Mouse (Mus musculus) cerebellum, adult 9-10 months (tissue): Measurements from ENCODE around the gene Hp1bp3.

Experiments
- DNase-seq: peaks from one replicate; pipeline ENCODE4 v3.0.0; 2022

The Hp1bp3 gene

GRCm38 (mm10) chr4:138216200-138216890 lies at the start of gene Hp1bp3:
Hp1bp3 (plus strand) TSS chr4:138216296.
- DNase-seq: peak; percentile 80

- DNase-seq: no peak
Observed at GRCm38 (mm10) chr4:138166519-138166918, 49.6 kb upstream of the Hp1bp3 start.

- DNase-seq: no peak
Observed at GRCm38 (mm10) chr4:138168162-138168561, 47.9 kb upstream of the Hp1bp3 start.

DNA sequence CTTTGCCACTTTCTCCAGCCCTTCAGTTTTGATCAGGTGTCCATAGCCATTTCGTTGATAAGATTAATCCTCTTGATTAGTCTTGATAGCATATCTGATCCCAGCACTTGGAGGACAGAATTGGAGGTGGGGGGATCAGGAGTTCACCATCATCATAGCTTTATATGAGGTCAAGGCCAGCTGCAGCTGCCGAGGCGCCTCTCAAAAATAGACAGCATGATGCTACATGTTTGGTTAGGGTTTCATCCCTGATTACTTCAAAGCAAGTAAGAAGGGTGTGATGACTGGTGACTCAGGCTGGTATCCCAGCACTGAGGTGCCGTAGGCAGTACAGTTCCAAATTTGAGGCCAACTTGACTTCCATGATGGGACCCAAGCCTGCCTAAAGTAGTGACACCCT lies 46.7 kb upstream of the Hp1bp3 start:
- DNase-seq: no peak

- DNase-seq: no peak
Observed at GRCm38 (mm10) chr4:138172686-138173085, 43.4 kb upstream of the Hp1bp3 start.

DNA sequence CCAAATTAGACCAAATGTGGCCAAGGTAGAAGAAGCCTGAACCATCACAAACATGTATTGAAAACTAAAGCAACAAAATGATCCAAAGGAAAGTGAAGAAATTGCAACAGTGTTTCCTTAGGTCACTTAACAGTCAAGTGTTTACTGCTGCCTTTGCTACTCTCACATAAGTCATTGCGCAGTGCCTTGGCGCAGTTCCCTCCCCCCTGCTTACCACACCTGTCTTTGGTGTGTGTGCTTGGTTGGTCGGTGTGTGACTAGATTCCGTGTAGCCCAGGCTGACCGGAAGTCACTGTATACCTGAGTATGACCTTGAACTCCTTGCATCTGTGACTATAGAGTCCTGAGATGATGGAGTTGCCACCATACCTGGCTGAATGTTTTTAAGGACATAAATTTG lies 36.7 kb upstream of the Hp1bp3 start:
- no peak for DNase-seq

DNA sequence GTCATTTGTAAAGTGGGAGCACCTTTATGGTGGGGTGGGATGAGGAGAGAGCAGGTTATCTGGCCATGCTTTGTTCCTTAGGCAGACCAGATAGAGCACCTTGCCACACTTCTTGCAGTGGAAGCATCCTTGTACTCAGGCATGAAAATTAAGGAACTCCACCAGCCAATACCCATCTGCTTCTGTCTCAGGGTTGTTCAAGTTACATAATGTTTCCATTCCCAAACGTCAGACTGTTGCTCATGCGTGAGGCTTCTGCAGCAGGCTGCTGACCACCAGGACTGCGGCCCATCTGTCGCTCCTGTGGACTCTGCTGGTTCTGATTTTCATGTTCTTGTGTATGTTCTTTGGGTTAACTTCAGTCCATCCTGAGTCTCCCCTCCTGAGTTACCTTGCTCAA lies 35.4 kb upstream of the Hp1bp3 start:
- DNase-seq: peak; percentile 53

GRCm38 (mm10) chr4:138184056-138184455 lies 32.0 kb upstream of the Hp1bp3 start:
- no peak for DNase-seq

DNA sequence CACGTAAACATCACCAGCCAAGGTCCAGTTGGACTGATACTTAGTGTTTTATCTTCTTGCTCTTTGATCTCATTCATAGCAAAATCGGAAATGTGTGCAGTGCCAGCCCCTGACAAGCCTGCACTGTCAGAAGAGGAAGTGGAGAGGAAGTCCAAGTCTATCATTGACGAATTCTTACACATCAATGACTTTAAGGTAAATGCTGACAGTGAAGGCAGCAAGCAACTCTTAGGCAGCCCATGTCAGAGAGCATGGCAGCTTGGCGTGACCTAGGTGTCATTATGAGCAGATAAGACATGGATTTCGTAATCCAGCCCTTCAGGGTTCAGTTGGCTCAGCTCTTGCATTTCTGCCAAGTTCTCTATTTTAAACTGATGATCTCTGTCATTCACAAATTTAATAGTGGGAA lies 31.5 kb upstream of the Hp1bp3 start:
- no peak for DNase-seq

DNA sequence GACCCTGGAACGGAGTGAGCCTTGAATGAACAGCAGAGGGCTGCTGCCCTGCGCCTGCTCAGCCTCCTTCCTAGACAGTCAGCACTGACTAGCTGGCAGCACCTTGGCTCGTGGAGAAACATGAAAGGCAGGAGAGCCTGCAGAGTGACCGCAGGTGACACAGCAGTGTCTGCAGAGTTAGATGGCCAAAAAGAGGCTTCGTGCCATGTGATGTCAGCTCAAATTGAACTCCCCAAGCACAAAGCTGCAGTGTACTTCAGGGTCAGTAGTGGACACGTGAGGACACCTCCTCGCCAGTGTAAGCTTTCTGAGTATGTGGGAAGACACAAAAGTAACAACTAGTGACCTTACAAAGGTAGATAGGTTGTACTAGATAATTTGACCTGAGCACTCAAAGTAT lies 30.1 kb upstream of the Hp1bp3 start:
- no peak for DNase-seq

DNA sequence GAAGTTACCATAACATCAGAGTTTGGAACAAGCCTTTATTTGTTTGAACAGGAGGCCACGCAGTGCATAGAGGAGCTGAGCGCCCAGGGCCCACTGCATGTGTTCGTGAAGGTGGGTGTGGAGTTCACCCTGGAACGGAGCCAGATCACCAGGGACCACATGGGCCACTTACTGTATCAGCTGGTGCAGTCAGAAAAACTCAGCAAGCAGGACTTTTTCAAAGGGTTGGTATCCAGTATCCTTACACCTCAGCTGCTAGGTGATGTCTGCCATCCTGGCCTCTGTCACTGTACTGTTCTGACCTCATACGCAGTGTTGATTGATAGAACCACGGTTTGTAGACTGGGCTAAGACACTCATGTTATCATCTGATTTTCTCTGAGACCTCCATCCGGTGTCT lies 28.1 kb upstream of the Hp1bp3 start:
- DNase-seq: no peak

DNA sequence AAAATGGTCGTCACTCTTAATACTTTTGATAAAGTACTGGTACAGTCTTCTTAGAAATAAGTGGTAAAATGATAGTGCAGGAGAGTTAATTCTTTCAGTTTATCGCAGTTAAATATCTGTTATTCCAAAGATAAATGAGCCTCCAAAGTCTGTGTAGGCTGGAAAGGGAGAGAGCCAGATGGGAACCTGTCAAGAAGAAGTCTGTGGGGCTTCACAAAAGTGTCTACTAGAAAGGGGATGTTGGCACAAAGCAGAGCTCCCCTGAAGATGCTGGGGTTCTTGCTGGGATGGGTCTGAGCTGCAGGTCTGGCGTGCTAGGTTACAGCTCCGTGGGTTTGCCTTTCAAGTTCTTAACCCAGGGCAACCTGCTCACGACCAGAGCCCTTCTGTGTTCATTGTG lies 23.5 kb upstream of the Hp1bp3 start:
- DNase-seq: no peak

DNA sequence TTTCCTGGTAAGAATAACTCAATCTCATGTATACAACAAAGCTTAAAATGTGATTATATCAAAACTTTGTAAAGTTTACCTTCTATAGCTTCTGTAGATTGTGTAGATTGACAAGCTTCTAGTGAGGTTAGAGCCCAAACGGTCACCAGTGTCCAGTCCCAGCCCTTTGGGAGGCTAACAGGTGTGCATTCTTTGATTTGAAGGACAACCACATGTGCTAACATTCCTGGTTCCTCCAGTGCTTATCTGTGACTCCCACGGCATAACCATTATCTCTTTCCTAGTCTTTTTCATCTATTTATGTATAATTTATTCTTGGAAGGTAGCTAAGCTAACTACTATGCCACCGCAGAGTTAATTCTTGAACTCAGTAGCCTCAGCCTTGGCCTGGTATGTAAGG lies 15.3 kb upstream of the Hp1bp3 start:
- DNase-seq: no peak

DNA sequence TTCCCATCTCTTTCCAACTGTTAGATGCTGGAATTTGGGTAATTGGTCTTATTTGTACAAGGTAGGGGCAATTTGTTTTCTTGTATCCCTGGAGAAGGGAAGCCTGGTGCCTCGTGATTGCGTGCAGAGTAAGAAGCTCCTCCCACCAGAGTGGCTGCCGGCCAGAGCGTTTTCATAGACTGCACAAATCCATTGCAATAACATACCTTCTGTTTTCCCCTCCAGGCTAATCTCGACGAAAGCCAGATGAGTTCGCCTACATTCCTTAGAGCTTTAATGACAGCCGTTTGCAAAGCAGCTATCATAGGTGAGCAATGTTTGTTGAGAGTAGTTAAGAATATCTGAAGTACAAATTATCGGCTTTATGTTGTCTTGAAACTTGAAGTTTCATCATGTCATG lies 14.4 kb upstream of the Hp1bp3 start:
- DNase-seq: no peak

GRCm38 (mm10) chr4:138210116-138210515 lies 6.0 kb upstream of the Hp1bp3 start:
- no peak for DNase-seq

DNA sequence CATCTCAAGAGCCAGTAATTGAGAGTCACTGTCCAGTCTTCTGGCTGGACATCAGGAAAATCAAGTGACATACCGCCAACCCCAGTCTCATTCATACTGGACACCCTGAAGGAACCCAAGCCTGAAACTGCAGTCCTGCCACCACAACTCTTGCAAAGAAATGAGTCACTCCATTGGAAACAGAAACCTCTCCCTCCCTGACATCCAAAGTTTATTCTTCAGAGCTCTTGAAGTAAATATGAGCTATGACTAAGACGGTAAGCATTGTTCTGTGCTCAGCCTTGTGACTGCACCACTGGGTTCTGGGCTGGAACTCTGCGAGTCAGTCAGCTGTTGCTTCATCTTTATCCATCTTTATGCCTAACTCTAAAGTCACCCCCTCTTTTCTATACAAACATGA lies 2.2 kb upstream of the Hp1bp3 start:
- DNase-seq: no peak

DNA sequence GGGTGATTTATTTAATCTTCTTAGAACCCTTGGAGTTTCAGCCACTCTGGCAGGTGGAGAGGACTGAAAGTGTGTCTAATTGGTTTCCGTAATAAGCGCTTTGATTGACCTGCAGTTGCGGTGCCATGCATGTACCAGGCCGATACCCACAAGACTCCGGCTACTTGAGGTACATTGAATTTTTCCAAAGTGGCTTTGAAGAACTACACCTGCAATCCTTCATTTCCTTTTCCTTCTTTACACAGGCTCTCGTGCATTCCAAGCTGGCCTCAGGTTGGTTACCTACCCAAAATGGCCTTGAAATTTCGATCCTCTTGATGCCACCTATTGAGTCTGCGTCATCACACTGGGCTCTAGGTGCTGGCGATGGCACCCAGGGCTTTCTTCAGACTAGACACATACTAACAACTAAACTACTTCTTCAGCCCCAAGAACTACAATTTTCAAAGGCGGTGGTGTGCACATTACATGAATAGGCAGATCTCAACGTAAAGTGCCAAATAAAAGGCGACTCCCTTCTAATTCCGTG lies 361 bp upstream of the Hp1bp3 start:
- DNase-seq: peak; percentile 46

DNA sequence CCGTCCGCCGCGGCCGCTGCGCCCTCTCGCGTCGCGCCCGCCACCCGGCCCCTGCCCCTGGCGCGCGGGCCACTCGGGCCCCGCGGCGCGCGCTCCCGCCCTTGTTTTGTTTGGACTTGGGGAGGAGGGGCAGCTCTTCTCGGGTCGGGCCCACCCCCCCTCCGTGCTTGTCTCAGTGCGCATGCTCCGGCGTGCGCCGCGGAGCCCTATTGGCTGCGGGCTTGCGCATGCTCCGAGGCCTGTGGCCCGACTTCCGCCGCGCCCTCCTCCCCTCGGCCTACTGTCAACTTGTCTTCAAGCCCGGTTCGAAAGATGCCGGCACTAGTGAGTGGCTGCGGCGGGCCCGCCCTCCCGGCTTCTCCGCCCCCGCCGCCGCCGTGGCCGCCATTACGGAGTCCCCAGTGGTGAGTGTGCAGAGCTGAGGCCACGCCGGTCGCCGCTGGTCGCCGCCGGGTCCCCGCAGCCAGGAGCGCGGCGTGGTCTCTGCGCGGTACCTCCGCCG lies 846 bp downstream of the Hp1bp3 start:
- DNase-seq: peak; percentile 98

- DNase-seq: no peak
Observed at GRCm38 (mm10) chr4:138217441-138217840, 1.3 kb downstream of the Hp1bp3 start.

DNA sequence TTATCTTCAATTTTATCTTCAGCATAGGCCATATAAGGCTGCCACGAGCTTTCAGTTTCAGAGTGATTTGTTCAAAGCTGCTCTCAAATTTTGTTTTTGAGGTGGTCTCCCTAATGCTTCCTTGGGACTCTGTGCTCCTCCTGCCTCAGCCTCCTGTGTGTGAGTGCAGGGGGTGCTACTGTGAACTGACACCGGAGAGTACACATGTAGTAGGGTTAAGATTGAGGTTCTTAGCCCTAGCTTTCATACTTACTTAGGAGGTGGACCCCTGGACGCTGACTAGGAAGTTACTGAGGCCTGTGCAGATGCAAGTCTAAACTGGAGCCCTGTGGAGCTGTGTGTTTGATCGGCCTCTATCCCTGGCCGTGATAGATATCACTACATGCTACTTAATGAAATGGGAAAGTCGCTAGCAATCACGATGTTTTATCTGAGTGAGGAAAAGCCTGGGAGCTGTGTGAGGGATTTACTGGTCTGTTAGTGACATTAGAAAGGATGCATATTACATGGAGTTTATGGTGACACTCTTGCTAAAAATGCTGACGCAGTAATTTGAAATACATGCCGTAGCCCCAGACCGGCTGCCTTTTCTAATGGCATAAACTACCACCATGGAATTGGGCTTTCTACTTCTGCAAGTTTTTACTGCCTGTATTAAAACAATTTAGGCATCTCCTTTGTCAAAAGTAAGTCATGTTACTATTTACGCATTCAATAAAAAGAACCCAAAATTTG lies 2.0 kb downstream of the Hp1bp3 start:
- DNase-seq: peak; percentile 25

GRCm38 (mm10) chr4:138219331-138219730 lies 3.2 kb downstream of the Hp1bp3 start:
- peak; percentile 20 for DNase-seq

GRCm38 (mm10) chr4:138220761-138221160 lies 4.7 kb downstream of the Hp1bp3 start:
- DNase-seq: no peak

- DNase-seq: no peak
Observed at GRCm38 (mm10) chr4:138221406-138221805, 5.3 kb downstream of the Hp1bp3 start.

GRCm38 (mm10) chr4:138222396-138222795 lies 6.3 kb downstream of the Hp1bp3 start:
- no peak for DNase-seq
